Mouse (Mus musculus) monocyte, adult 2 months (primary cell): Measurements from ENCODE around the gene Tfeb.

Source experiments
- DNase-seq, 2 experiments: peaks; one replicate each; pipeline ENCODE4 v3.0.0; 2022; ENCODE audit warnings: low spot score in 2 of 2, low read depth in 1 of 2

The Tfeb gene

GRCm38 (mm10) chr17:47784411-47784810, 47.6 kb downstream of the Tfeb start:
- peak in 1 of 2 experiments; percentile 33 for DNase-seq

- DNase-seq: no peak
Observed at GRCm38 (mm10) chr17:47787632-47788031, 50.8 kb downstream of the Tfeb start.

- no peak for DNase-seq
Observed at GRCm38 (mm10) chr17:47788306-47788705, 51.5 kb downstream of the Tfeb start.

- no peak for DNase-seq
Observed at GRCm38 (mm10) chr17:47788996-47789395, 52.2 kb downstream of the Tfeb start.

GRCm38 (mm10) chr17:47792098-47792863, 55.5 kb downstream of the Tfeb start:
- DNase-seq: peak in 1 of 2 experiments; percentile 37

- peak; percentile 67 to 86 for DNase-seq
Observed at GRCm38 (mm10) chr17:47793377-47793776, 56.5 kb downstream of the Tfeb start.

GRCm38 (mm10) chr17:47795446-47795845, 58.6 kb downstream of the Tfeb start:
- peak in 1 of 2 experiments; percentile 59 for DNase-seq

GRCm38 (mm10) chr17:47796156-47796816, 59.5 kb downstream of the Tfeb start:
- no peak for DNase-seq

- no peak for DNase-seq
Observed at GRCm38 (mm10) chr17:47796968-47797367, 60.1 kb downstream of the Tfeb start.

- DNase-seq: no peak
Observed at GRCm38 (mm10) chr17:47797383-47797782, 60.6 kb downstream of the Tfeb start.

- no peak for DNase-seq
Observed at GRCm38 (mm10) chr17:47802806-47803205, 66.0 kb downstream of the Tfeb start.

GRCm38 (mm10) chr17:47803662-47804061, 66.8 kb downstream of the Tfeb start:
- DNase-seq: no peak

- no peak for DNase-seq
Observed at GRCm38 (mm10) chr17:47805047-47805835, 68.4 kb downstream of the Tfeb start.

GRCm38 (mm10) chr17:47806230-47806629, 69.4 kb downstream of the Tfeb start:
- DNase-seq: no peak

GRCm38 (mm10) chr17:47811265-47811800, 74.5 kb downstream of the Tfeb start:
- no peak for DNase-seq

GRCm38 (mm10) chr17:47812200-47812599, 75.4 kb downstream of the Tfeb start:
- DNase-seq: no peak

- DNase-seq: no peak
Observed at GRCm38 (mm10) chr17:47813616-47814015, 76.8 kb downstream of the Tfeb start.

GRCm38 (mm10) chr17:47814496-47814895, 77.7 kb downstream of the Tfeb start:
- no peak for DNase-seq

- DNase-seq: no peak
Observed at GRCm38 (mm10) chr17:47815446-47815845, 78.6 kb downstream of the Tfeb start.

- DNase-seq: no peak
Observed at GRCm38 (mm10) chr17:47818038-47818725, 81.4 kb downstream of the Tfeb start.

GRCm38 (mm10) chr17:47821339-47821738, 84.5 kb downstream of the Tfeb start:
- DNase-seq: no peak
